Mouse (Mus musculus) neural tube, embryonic 11.5 days (tissue): Measurements from ENCODE around the gene Hoxa13. TPM values are rescaled to one million over a fixed set of nuclear protein-coding genes. Genes with fewer than 3 reads are reported as not detected.

ENCODE experiments used
- ATAC-seq: fragments of 200-750 bp; cut with Nextera tagmentation; 2 replicates; pipeline ENCODE4 v1.8.0; 2017; ENCODE audit warnings: moderate number of reproducible peaks, mild to moderate bottlenecking, moderate TSS enrichment, moderate library complexity; ENCODE audit not compliant: insufficient read depth, low FRiP score, low TSS enrichment
- DNase-seq: peaks from one replicate; pipeline ENCODE4 v3.0.0-alpha.2; 2015; ENCODE audit warnings: low spot score
- H3K27ac ChIP-seq: fragments of 300-500 bp; sonication (generic); 2 replicates; pipeline ENCODE4 v1.5.1; 2014; ENCODE audit warnings: low read depth, mild to moderate bottlenecking, low read length
- H3K27me3 ChIP-seq: fragments of 300-500 bp; sonication (generic); 2 replicates; pipeline ENCODE4 v1.6.1; 2014; ENCODE audit warnings: mild to moderate bottlenecking, low read length, mixed read lengths; ENCODE audit not compliant: control insufficient read depth, insufficient read depth
- H3K36me3 ChIP-seq: fragments of 300-500 bp; sonication (generic); 2 replicates; pipeline ENCODE4 v1.6.1; 2014; ENCODE audit warnings: mild to moderate bottlenecking, low read length, moderate library complexity, mixed read lengths; ENCODE audit not compliant: control insufficient read depth, insufficient read depth
- H3K4me1 ChIP-seq: fragments of 300-500 bp; sonication (generic); 2 replicates; pipeline ENCODE4 v1.6.1; 2014; ENCODE audit warnings: low read length, mixed read lengths; ENCODE audit not compliant: control insufficient read depth, insufficient read depth
- H3K4me2 ChIP-seq: fragments of 300-500 bp; sonication (generic); 2 replicates; pipeline ENCODE4 v1.6.1; 2014; ENCODE audit warnings: low read depth, mild to moderate bottlenecking, moderate library complexity
- H3K4me3 ChIP-seq: fragments of 300-500 bp; sonication (generic); 2 replicates; pipeline ENCODE4 v1.5.1; 2014; ENCODE audit warnings: low read depth, low read length
- H3K9ac ChIP-seq: fragments of 300-500 bp; sonication (generic); 2 replicates; pipeline ENCODE4 v1.6.1; 2014; ENCODE audit warnings: mild to moderate bottlenecking, low read length
- H3K9me3 ChIP-seq: fragments of 300-500 bp; sonication (generic); 2 replicates; pipeline ENCODE4 v1.6.1; 2016; ENCODE audit warnings: low read length; ENCODE audit not compliant: control insufficient read depth
- WGBS: fragments of 180-500 bp; shearing (Covaris S2); extraction: QIAGEN DNeasy Blood & Tissue Kit; methylation state at CpG from one replicate; pipeline ENCODE4 v1.1.7; 2014; 5-methylcytosine and 5-hydroxymethylcytosine counted together
- polyA plus RNA-seq: library from polyadenylated mRNA; unstranded; fragments of >200 nt; fragmentation: Nextera tagmentation; extraction: Ambion mirVana; gene quantifications from 2 replicates; pipeline ENCODE4 v1.2.1, GENCODE M21; 2014

Gene Hoxa13
- polyA plus RNA-seq, 1 experiment from 2014 or later: 0.11 TPM

DNA sequence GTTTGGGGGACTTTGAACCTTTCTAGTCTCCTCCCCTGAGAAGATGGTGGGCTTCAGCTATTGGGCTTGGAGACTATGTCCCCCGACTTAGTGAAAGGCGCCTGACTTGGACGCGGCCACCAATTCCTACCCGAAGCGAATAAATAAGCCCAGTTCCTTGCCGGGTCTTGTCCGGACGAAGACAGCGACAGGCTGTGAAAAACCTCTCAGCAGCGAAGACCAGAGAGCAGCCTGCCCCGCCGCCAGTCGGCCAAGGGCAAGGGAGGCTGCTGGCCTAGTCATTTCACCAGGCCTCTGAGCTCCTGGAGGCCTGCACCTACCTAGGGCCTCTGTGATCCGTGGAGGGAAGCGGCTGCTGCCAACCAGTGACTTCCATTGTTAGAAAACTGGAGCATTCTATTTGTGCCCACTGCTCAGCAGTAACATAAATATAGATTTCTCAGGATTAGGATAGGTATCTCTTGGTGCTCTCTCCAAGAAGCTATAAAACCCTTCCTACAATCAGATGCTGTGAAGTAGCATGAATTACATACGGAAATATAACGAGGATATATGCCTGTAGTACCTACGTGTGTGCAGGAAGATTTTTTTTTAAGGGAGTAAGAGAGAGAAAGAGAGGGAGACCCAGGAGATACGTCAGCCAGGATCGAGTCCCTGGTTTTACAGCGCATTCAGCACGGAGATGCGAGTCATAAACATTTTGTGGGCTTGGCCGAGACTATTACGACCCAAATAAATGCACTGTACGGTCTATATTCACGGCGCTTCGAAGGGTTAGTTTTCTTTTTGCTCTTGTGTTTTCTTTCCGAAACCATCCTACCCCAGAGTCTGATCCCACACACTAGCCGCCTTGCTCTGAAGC, 40.4 kb downstream of the Hoxa13 start:
- 6% methylated on average over 32 of the region's 32 CpGs for WGBS
- no peaks in the 10 kb centered on the region for H3K9me3 ChIP-seq
- peak overlapping the region; percentile 99 for H3K4me2 ChIP-seq
- ATAC-seq: no peak
- H3K4me3 ChIP-seq: peak overlapping the region; percentile 87
- H3K36me3 ChIP-seq: no peaks in the 10 kb centered on the region
- peak; percentile 60 for DNase-seq
- peak overlapping the region; percentile 100 for H3K27ac ChIP-seq
- peaks cover 13% of the 10 kb centered on the region; the same call in 1 of the 2 replicates for H3K27me3 ChIP-seq
- peaks cover 15% of the 10 kb centered on the region for H3K4me1 ChIP-seq
- H3K9ac ChIP-seq: peak overlapping the region; percentile 99

- H3K27ac ChIP-seq: peak overlapping the region; percentile 100
- H3K9me3 ChIP-seq: no peaks in the 10 kb centered on the region
- DNase-seq (peak; percentile 57), ATAC-seq (no peak)
- H3K4me3 ChIP-seq: peak overlapping the region; percentile 87
- WGBS: 12% methylated on average over 9 of the region's 9 CpGs
- H3K27me3 ChIP-seq: peaks cover 8% of the 10 kb centered on the region; the same call in 1 of the 2 replicates
- H3K9ac ChIP-seq: peak overlapping the region; percentile 99
- no peaks in the 10 kb centered on the region for H3K36me3 ChIP-seq
- H3K4me2 ChIP-seq: peak overlapping the region; percentile 99
- H3K4me1 ChIP-seq: peaks cover 19% of the 10 kb centered on the region
Observed at GRCm38 (mm10) chr6:52219234-52219942, 41.3 kb downstream of the Hoxa13 start.

GRCm38 (mm10) chr6:52218643-52219215, 42.0 kb downstream of the Hoxa13 start:
- 4% methylated on average over 14 of the region's 14 CpGs for WGBS
- peak overlapping the region; percentile 87 for H3K4me3 ChIP-seq

DNA sequence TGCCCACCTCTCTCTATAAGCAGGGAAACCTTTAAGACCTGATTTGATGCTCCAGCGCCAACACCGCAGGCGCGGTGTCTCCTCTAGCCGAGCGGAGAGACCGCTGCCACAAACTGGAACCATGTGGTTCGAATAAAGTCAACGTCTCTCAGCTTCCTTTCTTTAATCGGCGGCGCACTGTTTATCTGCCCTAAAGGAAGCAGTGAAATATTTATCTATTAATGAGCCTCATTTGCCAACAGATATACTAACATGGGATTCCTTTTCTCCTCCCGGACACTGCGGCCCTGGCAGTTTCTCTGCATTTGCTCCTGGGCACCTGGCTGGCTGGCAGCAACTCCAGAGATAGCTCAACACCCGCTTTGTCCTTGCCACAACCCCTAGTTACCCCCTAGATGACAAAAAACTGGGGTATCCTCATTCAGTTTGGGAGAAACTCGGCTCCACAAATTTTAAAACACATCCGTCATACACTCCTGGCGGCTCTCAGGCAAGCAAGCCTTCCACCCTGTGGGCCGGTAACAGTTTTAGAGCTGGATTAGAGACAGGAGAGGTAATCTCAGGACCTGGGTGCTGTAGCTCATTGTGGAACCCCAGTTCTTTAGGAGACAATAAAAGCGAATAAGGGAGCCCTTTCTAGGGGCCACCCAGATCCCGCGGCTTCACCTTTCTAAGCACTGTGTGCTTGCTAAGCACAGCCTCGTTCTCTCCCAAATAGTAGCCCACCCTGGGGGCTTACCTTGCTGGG, 42.6 kb downstream of the Hoxa13 start:
- peak overlapping the region; percentile 100 for H3K27ac ChIP-seq
- ATAC-seq: no peak
- H3K27me3 ChIP-seq: peaks cover 7% of the 10 kb centered on the region; the same call in 1 of the 2 replicates
- H3K4me3 ChIP-seq: peak overlapping the region; percentile 87
- no peak for DNase-seq
- 2% methylated on average over 23 of the region's 23 CpGs for WGBS
- H3K4me2 ChIP-seq: peak overlapping the region; percentile 99
- peaks cover 24% of the 10 kb centered on the region for H3K4me1 ChIP-seq
- no peaks in the 10 kb centered on the region for H3K36me3 ChIP-seq
- no peaks in the 10 kb centered on the region for H3K9me3 ChIP-seq
- peak overlapping the region; percentile 99 for H3K9ac ChIP-seq

More at GRCm38 (mm10) chr6:52218643-52219215, 42.0 kb downstream of the Hoxa13 start:
- peak overlapping the region; percentile 100 for H3K27ac ChIP-seq
- peaks cover 7% of the 10 kb centered on the region; the same call in 1 of the 2 replicates for H3K27me3 ChIP-seq
- H3K36me3 ChIP-seq: no peaks in the 10 kb centered on the region
- peak overlapping the region; percentile 99 for H3K4me2 ChIP-seq
- DNase-seq (peak; percentile 68), ATAC-seq (no peak)
- H3K9ac ChIP-seq: peak overlapping the region; percentile 99
- H3K9me3 ChIP-seq: no peaks in the 10 kb centered on the region
- peaks cover 23% of the 10 kb centered on the region for H3K4me1 ChIP-seq

DNA sequence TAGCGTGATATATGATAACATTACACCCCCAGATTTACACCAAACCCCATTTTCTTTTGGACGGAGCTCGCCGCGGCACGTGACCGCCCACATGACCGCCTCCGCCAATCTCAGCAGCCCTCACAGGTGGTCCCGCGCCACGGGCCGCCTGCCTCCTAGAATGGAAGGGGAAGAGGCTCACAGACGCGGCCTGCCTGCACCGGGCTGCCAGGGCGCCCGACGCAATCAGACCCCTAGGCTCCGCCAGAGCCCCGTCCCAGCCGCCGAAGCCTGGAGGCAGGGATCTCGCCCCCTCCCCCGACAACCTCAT, 43.3 kb downstream of the Hoxa13 start:
- peak overlapping the region; percentile 99 for H3K9ac ChIP-seq
- peak overlapping the region; percentile 100 for H3K27ac ChIP-seq
- peaks cover 26% of the 10 kb centered on the region for H3K4me1 ChIP-seq
- peak overlapping the region; percentile 87 for H3K4me3 ChIP-seq
- peaks cover 4% of the 10 kb centered on the region; the same call in 1 of the 2 replicates for H3K27me3 ChIP-seq
- WGBS: 0% methylated on average over 24 of the region's 25 CpGs
- DNase-seq: peak; percentile 91
- no peaks in the 10 kb centered on the region for H3K36me3 ChIP-seq
- peak overlapping the region; percentile 99 for H3K4me2 ChIP-seq
- peak; percentile 80 for ATAC-seq
- no peaks in the 10 kb centered on the region for H3K9me3 ChIP-seq

DNA sequence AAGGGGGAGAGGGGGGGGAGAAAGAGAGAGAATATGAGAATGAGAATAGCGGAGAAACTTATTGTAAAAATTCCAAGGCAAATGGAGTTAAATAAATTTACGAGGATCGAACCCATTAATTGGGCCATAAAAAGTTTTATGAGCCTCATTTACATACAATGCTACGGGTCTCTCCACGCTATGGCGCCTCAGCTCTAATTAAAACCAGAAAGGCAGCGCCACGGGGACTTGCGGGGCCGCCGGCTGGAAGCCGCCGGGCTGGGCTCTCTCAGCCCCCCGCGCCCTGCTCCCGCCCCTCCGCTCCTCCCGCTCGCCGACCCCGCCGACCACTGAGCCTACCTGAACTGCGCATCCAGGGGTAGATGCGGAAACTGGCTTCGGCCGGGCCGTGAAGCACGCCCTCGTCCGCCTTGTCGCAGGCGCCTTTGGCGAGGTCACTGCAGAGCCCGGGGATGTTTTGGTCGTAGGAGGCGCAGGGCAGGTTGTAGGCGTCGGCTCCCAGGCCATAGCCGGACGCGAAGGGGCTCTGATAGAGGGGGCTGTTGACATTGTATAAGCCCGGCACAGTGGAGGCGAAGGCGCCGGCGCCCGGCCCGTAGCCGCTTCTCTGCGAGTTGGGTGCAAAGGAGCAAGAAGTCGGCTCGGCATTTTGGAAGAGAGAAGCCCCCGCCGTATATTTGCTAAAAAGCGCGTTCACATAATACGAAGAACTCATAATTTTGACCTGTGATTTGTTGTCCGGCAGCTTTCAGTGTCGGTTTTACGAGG, 43.8 kb downstream of the Hoxa13 start:
- Histone ChIP-seq H3K4me3 (peak overlapping the region; percentile 87), H3K27ac (peak overlapping the region; percentile 100), H3K27me3 (peaks cover 4% of the 10 kb centered on the region; the same call in 1 of the 2 replicates), H3K4me2 (peak overlapping the region; percentile 99), H3K9me3 (no peaks in the 10 kb centered on the region), H3K36me3 (no peaks in the 10 kb centered on the region), H3K4me1 (peaks cover 23% of the 10 kb centered on the region), H3K9ac (peak overlapping the region; percentile 99)
- under 1% methylated on average over 60 of the region's 60 CpGs for WGBS
- DNase-seq (no peak), ATAC-seq (peak; percentile 22)

- peak overlapping the region; percentile 99 for H3K4me2 ChIP-seq
- peak overlapping the region; percentile 100 for H3K27ac ChIP-seq
- peak overlapping the region; percentile 87 for H3K4me3 ChIP-seq
- peak overlapping the region; percentile 99 for H3K9ac ChIP-seq
- H3K9me3 ChIP-seq: no peaks in the 10 kb centered on the region
- no peak for DNase-seq
- WGBS: under 1% methylated on average over 30 of the region's 30 CpGs
- peaks cover 4% of the 10 kb centered on the region; the same call in 1 of the 2 replicates for H3K27me3 ChIP-seq
- no peak for ATAC-seq
- peaks cover 21% of the 10 kb centered on the region for H3K4me1 ChIP-seq
- H3K36me3 ChIP-seq: no peaks in the 10 kb centered on the region
Observed at GRCm38 (mm10) chr6:52215771-52216535, 44.7 kb downstream of the Hoxa13 start.
